Mouse (Mus musculus): ENCODE data around the gene Ddx41.
A peak's percentile ranks its signal among the peaks of the same experiment; 100 is the strongest.

Ddx41 gene

DNA sequence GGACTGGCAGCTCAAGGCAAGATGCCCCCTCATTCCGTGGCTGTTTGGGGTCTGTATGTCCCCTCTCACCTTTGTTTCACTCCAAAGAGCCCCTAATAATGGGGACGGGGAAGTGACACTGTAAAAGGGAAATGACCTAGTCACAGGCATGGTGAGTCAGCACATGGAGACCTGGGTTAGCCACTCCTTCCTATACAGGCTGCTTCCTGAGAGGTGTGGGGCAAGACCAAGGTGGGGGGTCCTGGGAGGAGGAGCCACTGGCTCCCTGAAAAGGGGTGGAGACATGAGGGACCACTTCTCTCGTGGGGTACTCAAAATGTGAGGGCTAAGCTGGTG, 26.2 kb downstream of the Ddx41 start:
- DNase-seq (ENCODE audit: inconsistent age in 2 of 2, low spot score in 1 of 2), result no peak

GRCm38 (mm10) chr13:55508531-55508930, 27.9 kb downstream of the Ddx41 start:
- no peak for DNase-seq (ENCODE audit: inconsistent age in 2 of 2, low spot score in 1 of 2)

- no peak for DNase-seq (ENCODE audit: inconsistent age in 2 of 2, low spot score in 1 of 2)
Measured at GRCm38 (mm10) chr13:55507877-55508276, 28.6 kb downstream of the Ddx41 start.

GRCm38 (mm10) chr13:55506697-55507096, 29.8 kb downstream of the Ddx41 start:
- peak in 1 of 2 experiments; percentile 54 for DNase-seq (ENCODE audit: inconsistent age in 2 of 2, low spot score in 1 of 2)

GRCm38 (mm10) chr13:55505810-55506209, 30.6 kb downstream of the Ddx41 start:
- no peak for DNase-seq (ENCODE audit: inconsistent age in 2 of 2, low spot score in 1 of 2)

GRCm38 (mm10) chr13:55504390-55504789, 32.1 kb downstream of the Ddx41 start:
- DNase-seq (ENCODE audit: inconsistent age in 2 of 2, low spot score in 1 of 2), result no peak

- DNase-seq (ENCODE audit: inconsistent age in 2 of 2, low spot score in 1 of 2), result no peak
Measured at GRCm38 (mm10) chr13:55502405-55502804, 34.1 kb downstream of the Ddx41 start.

DNA sequence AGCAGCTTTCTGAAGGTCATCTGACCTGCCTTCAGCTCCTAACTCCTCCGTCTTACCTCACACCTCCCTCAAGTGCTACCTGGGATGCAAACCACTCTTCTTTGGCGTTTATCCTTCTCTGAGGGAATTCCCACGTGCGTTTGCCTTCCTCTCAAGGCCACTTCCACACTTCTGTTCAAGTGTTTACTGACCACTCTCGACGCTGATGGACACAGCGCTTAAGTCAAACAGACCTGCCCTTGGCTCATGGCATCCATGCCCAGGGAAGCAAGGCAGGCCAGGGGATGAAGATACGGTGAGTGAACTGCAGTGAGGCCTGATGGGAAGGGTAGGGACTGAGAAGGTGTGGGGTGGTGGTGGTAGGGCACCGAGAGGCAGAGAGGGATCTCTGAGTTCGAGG, 35.9 kb downstream of the Ddx41 start:
- no peak for DNase-seq (ENCODE audit: inconsistent age in 2 of 2, low spot score in 1 of 2)

- no peak for DNase-seq (ENCODE audit: inconsistent age in 2 of 2, low spot score in 1 of 2)
Measured at GRCm38 (mm10) chr13:55498906-55499305, 37.6 kb downstream of the Ddx41 start.

DNA sequence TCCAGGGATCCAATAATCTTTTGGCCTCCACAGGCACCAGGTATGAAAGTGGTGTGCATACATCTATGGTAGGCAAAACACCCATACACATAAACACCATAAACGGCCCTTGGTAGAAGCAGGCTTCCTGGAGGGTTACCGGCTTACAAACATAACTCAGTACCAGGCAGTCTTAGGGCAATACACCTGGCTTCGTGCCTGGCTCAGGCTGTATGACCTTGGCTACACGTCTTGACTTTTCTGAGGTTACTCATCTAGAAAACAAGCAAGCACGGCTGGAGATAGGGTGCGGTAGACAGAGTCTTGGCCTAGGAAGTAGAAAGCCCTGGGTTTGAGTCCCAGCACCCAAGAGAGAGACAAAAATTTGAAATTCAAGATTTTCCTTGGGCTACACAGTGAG, 39.8 kb downstream of the Ddx41 start:
- peak in 1 of 2 experiments; percentile 70 for DNase-seq (ENCODE audit: inconsistent age in 2 of 2, low spot score in 1 of 2)

- DNase-seq (ENCODE audit: inconsistent age in 2 of 2, low spot score in 1 of 2), result no peak
Measured at GRCm38 (mm10) chr13:55495702-55496101, 40.8 kb downstream of the Ddx41 start.

- peak in 1 of 2 experiments; percentile 80 for DNase-seq (ENCODE audit: inconsistent age in 2 of 2, low spot score in 1 of 2)
Measured at GRCm38 (mm10) chr13:55494883-55495621, 41.4 kb downstream of the Ddx41 start.

- DNase-seq (ENCODE audit: inconsistent age in 2 of 2, low spot score in 1 of 2), result no peak
Measured at GRCm38 (mm10) chr13:55494257-55494656, 42.2 kb downstream of the Ddx41 start.

DNA sequence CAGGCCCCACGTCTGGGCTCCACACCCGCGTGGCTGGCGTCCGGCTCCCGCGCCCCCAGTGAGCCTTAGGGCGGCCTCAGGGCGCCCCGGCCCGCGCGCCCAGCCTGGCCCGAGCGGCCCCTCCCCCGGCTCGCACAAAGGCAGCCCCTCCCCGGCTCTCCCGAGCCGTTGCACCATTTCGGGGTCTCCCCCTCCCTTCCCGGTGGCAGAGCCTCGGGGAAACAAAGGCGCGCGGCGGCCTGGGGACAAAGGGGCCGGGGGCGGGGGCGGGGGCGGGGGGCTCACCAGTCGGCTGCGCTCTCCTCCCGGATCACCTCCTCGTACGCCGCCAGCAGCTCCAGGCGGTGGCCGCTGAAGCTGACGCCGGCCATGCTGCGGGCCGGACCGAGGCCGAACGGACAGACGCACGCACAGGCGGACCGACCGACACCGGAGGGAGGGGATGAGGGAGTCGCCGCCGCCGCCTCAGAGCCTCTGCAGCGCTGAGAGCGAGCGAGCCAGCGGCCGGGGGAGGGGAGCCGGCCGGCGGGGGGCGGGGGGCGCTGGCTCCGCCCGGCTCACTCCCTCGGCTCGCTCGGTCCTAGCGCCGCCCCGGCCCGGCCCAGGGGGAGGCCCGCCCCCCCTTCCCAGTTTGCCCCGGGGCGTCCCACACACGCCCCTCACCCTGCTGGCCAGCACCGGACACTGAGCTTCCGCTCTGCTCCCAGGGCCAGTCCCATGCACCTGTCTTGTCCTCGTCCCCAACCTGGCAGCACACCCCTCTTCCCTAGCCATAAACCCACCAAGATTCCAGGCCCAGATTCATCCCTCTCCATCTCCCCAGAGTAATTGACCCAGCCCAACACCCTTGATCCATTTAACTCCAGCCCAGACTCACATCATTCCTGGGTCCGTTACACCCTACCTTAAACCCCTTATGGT, 48.6 kb downstream of the Ddx41 start, which contains the start of gene Dbn1:
Gene Dbn1, minus strand, starts transcription at position 534 of the 921 bp plus-strand sequence.
- peak; percentile 51 to 73 for DNase-seq (ENCODE audit: inconsistent age in 2 of 2, low spot score in 1 of 2)

GRCm38 (mm10) chr13:55486916-55487577, 49.4 kb downstream of the Ddx41 start:
- DNase-seq (ENCODE audit: inconsistent age in 2 of 2, low spot score in 1 of 2), result peak in 1 of 2 experiments; percentile 72

GRCm38 (mm10) chr13:55486029-55486794, 50.2 kb downstream of the Ddx41 start:
- DNase-seq (ENCODE audit: inconsistent age in 2 of 2, low spot score in 1 of 2), result peak in 1 of 2 experiments; percentile 47

DNA sequence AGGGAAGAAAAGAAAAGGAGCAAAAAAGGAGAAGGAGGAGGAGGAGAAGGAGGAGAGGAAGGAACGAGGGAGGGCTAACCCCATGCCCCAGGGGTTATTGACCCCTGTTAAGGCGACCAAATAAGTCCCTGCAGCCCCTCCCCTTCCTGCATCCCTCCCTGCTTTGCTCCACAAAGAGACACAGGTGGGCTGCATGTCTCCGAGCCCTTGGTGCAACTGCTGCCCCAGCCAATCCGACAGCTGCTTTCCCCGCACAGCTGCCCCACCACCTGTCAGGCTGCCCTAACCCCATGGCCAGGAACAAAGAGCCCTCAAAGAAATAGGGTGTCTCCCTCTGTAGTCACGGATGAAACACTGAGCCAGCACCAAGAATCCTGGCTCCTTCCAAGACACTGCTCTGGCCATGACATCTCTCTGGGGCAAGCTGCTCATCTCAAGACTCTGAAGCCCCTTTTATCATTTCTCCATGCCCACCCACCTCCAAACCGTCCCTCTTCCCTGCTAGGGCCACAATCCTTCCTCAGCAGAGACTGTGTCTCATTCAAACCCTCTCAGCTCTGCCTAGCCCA, 51.9 kb downstream of the Ddx41 start:
- no peak for DNase-seq (ENCODE audit: inconsistent age in 2 of 2, low spot score in 1 of 2)

DNA sequence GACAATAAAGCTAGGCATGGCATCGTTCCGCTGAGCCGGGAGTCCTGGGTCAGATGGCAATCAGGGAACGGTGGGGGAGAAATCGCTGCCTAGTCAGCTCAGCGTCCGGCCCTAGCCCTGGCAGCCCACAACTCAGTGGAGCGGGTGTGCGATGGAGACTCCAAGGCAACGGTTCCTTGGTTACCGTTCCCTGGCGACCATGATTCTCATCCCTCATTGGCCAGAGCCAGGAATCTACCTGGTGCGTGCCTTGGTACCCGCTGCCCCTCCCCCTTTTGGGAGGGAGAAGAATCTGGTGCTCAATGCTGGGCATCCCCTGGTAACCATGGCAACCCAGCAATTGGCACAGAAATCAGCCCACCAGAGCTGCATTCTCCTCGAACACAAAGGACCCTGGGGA, 52.9 kb downstream of the Ddx41 start:
- DNase-seq (ENCODE audit: inconsistent age in 2 of 2, low spot score in 1 of 2), result no peak

- no peak for DNase-seq (ENCODE audit: inconsistent age in 2 of 2, low spot score in 1 of 2)
Measured at GRCm38 (mm10) chr13:55483071-55483470, 53.4 kb downstream of the Ddx41 start.

DNA sequence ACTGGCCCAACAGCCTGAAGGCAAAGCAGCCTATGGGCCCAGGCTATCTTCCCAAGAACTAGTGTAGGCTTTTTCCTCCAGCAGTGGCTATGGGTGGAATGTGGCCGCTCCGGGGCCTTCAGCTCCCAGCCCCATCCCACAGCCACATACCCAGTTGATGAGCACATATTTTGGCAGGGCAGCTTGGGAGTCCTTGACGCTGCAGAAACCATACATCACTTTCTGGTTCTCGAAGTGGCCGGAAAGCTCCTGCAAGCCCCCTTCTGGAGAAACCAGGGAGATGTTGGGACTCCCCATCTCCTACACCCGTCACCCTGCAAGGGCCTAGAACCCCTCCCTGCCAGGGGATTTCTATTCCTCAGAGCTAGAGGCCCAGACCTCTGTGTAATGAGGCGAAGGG, 53.9 kb downstream of the Ddx41 start:
- peak; percentile 75 to 85 for DNase-seq (ENCODE audit: inconsistent age in 2 of 2, low spot score in 1 of 2)

All from adrenal gland, adult (tissue).